Mouse (Mus musculus) limb, embryonic 14.5 days (tissue): ENCODE measurements around the gene Cd180. TPM values are rescaled to one million over a fixed set of nuclear protein-coding genes. Genes with fewer than 3 reads are reported as not detected.

ENCODE experiments used
- ATAC-seq: fragments of 200-750 bp; cut with Nextera tagmentation; 2 replicates; pipeline ENCODE4 v1.8.0; 2017; ENCODE audit warnings: low read depth, moderate number of reproducible peaks, moderate TSS enrichment; ENCODE audit not compliant: low FRiP score
- DNase-seq: peaks from one replicate; pipeline ENCODE4 v3.0.0-alpha.2; 2015; ENCODE audit warnings: low spot score
- H3K27ac ChIP-seq: fragments of 300-500 bp; sonication (generic); replicated peaks from 2 replicates; pipeline ENCODE4 v1.5.1; 2014; ENCODE audit warnings: low read depth, mild to moderate bottlenecking, low read length, moderate library complexity, mixed read lengths
- H3K27me3 ChIP-seq: fragments of 300-500 bp; sonication (generic); 2 replicates; pipeline ENCODE4 v1.6.1; 2014; ENCODE audit warnings: low read length, mixed read lengths; ENCODE audit not compliant: control insufficient read depth, insufficient read depth
- H3K36me3 ChIP-seq: fragments of 300-500 bp; sonication (generic); 2 replicates; pipeline ENCODE4 v1.6.1; 2014; ENCODE audit warnings: mild to moderate bottlenecking, low read length, moderate library complexity, mixed read lengths; ENCODE audit not compliant: control insufficient read depth, insufficient read depth
- H3K4me1 ChIP-seq: fragments of 300-500 bp; sonication (generic); 2 replicates; pipeline ENCODE4 v1.6.1; 2014; ENCODE audit warnings: antibody characterized with exemption, low read length, mixed read lengths; ENCODE audit not compliant: control insufficient read depth, insufficient read depth
- H3K4me2 ChIP-seq: fragments of 300-500 bp; sonication (generic); replicated peaks from 2 replicates; pipeline ENCODE4 v1.6.1; 2014; ENCODE audit warnings: low read depth, mild to moderate bottlenecking, low read length, moderate library complexity; ENCODE audit not compliant: severe bottlenecking
- H3K4me3 ChIP-seq: fragments of 300-500 bp; sonication (generic); replicated peaks from 2 replicates; pipeline ENCODE4 v1.5.1; 2014; ENCODE audit warnings: low read length
- H3K9ac ChIP-seq: fragments of 300-500 bp; sonication (generic); 2 replicates; pipeline ENCODE4 v1.6.1; 2014; ENCODE audit warnings: mild to moderate bottlenecking, low read depth, low read length, moderate library complexity; ENCODE audit not compliant: severe bottlenecking
- H3K9me3 ChIP-seq: fragments of 300-500 bp; sonication (generic); 2 replicates; pipeline ENCODE4 v1.6.1; 2016; ENCODE audit warnings: low read length; ENCODE audit not compliant: control insufficient read depth
- POLR2A ChIP-seq: fragments of 200-500 bp; IDR thresholded peaks from 2 replicates; pipeline ENCODE4 v1.8.0; 2012; ENCODE audit warnings: inconsistent platforms, mild to moderate bottlenecking, moderate library complexity, borderline replicate concordance; ENCODE audit not compliant: insufficient read depth, insufficient read length; ENCODE audit errors: extremely low read depth
- WGBS: fragments of 180-500 bp; shearing (Covaris S2); extraction: QIAGEN DNeasy Blood & Tissue Kit; methylation state at CpG from one replicate; pipeline ENCODE4 v1.1.7; 2014; 5-methylcytosine and 5-hydroxymethylcytosine counted together
- polyA plus RNA-seq, 2 experiments: library from polyadenylated mRNA; depleted of rRNA in 1 of 2; stranded (reverse) in 1 of 2; unstranded in 1 of 2; fragments of >200 nt; fragmentation: Nextera tagmentation in 1 of 2; extraction: Ambion mirVana in 1 of 2; gene quantifications; 2 replicates each; pipeline versions ENCODE4 v1.2.1 to v1.2.3; 2012 to 2014

Gene Cd180
- polyA plus RNA-seq, 2 experiments, result 0.61 to 1.2 TPM

DNA sequence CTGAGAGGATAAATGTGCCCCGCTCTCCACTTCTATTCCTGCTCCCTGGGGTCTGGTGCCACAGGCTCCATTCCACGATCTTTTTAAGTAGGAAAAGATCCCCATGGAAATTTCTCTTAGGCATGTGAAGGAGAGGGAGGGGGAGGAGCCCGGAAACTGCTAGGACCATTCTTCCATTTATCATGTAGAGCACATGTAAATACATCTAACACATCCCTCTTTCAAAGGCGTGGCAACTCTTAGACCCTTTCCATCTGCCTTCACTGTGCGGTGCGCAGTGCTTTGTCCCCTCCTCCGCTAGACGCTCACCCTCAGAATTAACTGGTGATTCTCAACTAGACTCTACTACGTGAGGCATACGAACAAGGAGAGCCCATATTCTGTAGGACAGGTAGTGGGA is 56.5 kb downstream of the Cd180 start:
- 88% methylated on average over 10 of the region's 10 CpGs for WGBS
- ATAC-seq, result no peak
- TF ChIP-seq POLR2A, result no peak
- Histone ChIP-seq H3K4me3 (no peak overlapping the region), H3K36me3 (peaks cover 37% of the 10 kb centered on the region), H3K27ac (no peak overlapping the region), H3K4me2 (no peak overlapping the region), H3K4me1 (no peaks in the 10 kb centered on the region), H3K9me3 (no peaks in the 10 kb centered on the region), H3K9ac (no peak overlapping the region), H3K27me3 (no peaks in the 10 kb centered on the region)
- no peak for DNase-seq

DNA sequence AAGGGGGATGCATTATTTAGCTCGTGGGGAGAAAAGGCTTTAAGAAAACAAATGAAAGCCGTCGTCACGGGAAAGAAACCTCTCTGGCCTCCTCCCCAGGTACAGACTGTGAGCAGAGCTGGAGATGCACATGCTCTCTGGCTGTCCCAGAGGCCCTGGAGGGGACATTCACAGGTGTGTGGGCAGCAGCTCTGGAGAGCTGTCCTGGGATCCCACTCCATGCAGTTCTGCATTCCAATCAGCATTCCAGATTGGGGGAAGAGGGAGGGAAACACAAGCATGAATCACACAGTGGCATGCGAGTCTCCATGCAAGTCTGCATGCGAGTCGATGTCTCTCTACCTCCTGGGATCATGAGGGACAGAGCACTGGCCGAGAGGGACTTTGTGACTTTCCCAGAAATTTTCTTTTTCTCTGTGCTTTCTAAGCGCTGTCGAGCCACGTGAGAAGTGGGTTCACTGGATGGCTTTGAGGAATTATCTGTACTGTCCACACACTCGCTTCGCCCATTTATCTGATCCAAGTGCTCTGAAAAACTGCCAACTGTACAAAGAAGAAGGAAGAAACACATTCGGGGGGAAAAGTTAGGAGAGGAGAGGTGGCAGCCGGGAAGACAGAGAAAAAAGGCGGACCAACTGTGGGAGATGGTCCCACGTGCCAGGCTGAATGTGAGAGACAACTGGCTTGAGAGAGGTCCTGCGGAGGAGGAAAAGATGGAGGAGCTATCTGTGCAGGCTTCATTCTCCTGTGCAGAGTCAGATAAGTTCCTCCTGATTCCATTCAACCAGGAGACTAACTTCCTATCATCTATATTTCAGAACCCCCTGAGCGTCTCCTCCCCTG is 60.6 kb downstream of the Cd180 start:
- Histone ChIP-seq H3K4me3 (no peak overlapping the region), H3K4me1 (no peaks in the 10 kb centered on the region), H3K36me3 (peaks cover 57% of the 10 kb centered on the region), H3K27me3 (no peaks in the 10 kb centered on the region), H3K4me2 (no peak overlapping the region), H3K27ac (no peak overlapping the region), H3K9ac (no peak overlapping the region), H3K9me3 (no peaks in the 10 kb centered on the region)
- ATAC-seq (no peak), DNase-seq (no peak)
- 85% methylated on average over 19 of the region's 19 CpGs for WGBS
- TF ChIP-seq POLR2A, result no peak

GRCm38 (mm10) chr13:102755124-102755523 is 61.8 kb downstream of the Cd180 start:
- H3K4me1 ChIP-seq, result no peaks in the 10 kb centered on the region
- no peak for ATAC-seq
- 95% methylated on average over 8 of the region's 8 CpGs for WGBS
- no peak for TF ChIP-seq POLR2A
- no peak overlapping the region for H3K4me2 ChIP-seq
- H3K4me3 ChIP-seq, result no peak overlapping the region
- peaks cover 51% of the 10 kb centered on the region for H3K36me3 ChIP-seq
- H3K27ac ChIP-seq, result no peak overlapping the region
- no peaks in the 10 kb centered on the region for H3K27me3 ChIP-seq
- no peak for DNase-seq
- no peaks in the 10 kb centered on the region for H3K9me3 ChIP-seq
- H3K9ac ChIP-seq, result no peak overlapping the region

DNA sequence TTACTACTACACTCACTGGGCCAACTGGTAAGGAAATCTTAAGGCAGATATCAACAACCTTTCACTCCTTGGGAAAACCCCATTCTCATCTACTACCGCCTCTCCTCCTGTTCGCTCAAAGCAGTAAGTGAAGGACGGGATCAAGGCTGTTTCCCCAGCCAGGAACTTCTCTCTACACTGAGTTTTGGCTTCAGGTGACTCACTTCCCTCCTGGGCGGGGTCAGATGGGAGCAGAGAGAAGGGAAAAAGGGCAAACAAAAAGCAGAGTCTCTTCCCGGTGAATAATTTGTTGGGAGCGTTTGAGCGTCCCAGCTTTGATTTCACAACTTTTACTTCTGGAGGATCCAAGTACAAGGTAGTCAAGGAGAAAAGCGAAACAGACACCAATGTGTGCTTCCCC is 62.7 kb downstream of the Cd180 start:
- DNase-seq, result no peak
- no peak overlapping the region for H3K27ac ChIP-seq
- no peak overlapping the region for H3K4me3 ChIP-seq
- no peak overlapping the region for H3K4me2 ChIP-seq
- no peaks in the 10 kb centered on the region for H3K27me3 ChIP-seq
- no peaks in the 10 kb centered on the region for H3K4me1 ChIP-seq
- ATAC-seq, result no peak
- H3K36me3 ChIP-seq, result peaks cover 48% of the 10 kb centered on the region
- no peak for TF ChIP-seq POLR2A
- no peaks in the 10 kb centered on the region for H3K9me3 ChIP-seq
- H3K9ac ChIP-seq, result no peak overlapping the region
- 89% methylated on average over 8 of the region's 8 CpGs for WGBS

DNA sequence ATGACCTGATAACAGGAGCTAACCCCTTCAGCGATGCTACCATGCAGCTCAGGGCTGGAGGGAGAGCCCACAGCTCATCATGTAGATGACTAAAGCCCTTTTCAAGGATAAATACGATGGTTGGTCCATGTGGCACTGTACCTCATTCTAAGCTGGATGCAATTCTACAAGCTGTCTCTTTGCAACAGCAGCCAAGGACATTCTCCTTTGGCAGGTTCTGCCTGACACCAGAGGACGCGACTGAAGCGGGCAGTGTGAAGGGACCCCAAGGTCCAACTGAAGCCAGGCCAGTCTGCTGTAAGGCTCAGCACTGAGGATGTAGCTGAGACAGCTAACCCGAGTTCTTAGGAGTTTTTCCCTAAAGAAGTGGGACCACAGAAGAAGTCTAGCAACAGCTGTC is 64.7 kb downstream of the Cd180 start:
- ATAC-seq, result no peak
- Histone ChIP-seq H3K4me1 (no peaks in the 10 kb centered on the region), H3K9me3 (no peaks in the 10 kb centered on the region), H3K27ac (no peak overlapping the region), H3K4me2 (no peak overlapping the region), H3K27me3 (no peaks in the 10 kb centered on the region), H3K36me3 (peaks cover 41% of the 10 kb centered on the region), H3K9ac (no peak overlapping the region), H3K4me3 (no peak overlapping the region)
- 95% methylated on average over 6 of the region's 6 CpGs for WGBS
- no peak for TF ChIP-seq POLR2A
- DNase-seq, result no peak
